Mouse (Mus musculus): Measurements from ENCODE around the gene Pnpla3.
A peak's percentile ranks its signal among the peaks of the same experiment; 100 is the strongest.

Pnpla3 gene

DNA sequence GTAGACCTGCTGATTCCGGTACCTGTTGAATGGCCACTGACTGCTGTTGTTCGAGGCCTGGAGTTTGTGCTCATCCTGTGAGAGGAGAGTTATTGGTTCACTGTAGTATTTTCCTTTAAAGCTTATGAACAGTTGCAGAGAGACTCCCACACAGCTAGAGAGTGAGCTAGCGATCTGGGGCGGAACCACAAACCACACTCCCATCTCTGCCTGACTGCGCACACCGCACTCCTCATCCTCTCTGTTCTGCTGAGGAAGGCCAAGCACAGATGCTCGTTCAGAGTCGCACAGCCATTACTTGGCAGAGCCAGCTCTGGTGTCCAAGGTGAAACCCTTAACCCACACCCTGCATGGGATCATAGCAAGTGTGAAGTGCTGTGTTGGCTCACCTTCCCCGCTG is 11.1 kb downstream of the Pnpla3 start:
- no peak for DNase-seq

DNA sequence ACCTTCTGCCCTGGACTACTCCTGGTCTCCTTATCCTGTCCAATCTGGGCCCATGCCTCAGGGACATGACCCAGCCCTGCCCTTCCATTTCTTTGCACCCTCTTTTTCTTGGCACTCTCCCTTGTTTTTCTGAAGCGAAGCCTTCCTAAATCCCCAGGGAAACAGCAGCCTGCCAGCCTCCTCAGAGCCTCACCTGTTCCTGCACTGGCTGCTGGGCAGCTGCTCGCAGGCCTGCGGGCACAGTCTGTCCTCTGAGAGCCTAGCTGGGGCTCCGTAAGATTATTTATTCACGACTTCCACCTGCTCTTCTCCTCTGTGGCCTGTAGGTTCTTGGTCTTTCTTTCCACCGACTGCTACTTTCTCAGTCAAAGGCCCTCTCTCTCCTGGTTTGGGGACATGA is 14.4 kb downstream of the Pnpla3 start:
- no peak for DNase-seq

- no peak for DNase-seq
These were observed 16.3 kb downstream of the Pnpla3 start for GRCm38 (mm10) chr15:84183967-84184366.

GRCm38 (mm10) chr15:84186196-84186595 is 18.6 kb downstream of the Pnpla3 start:
- no peak for DNase-seq

- no peak for DNase-seq
These were observed 21.4 kb downstream of the Pnpla3 start for GRCm38 (mm10) chr15:84188887-84189530.

- no peak for DNase-seq
These were observed 22.2 kb downstream of the Pnpla3 start for GRCm38 (mm10) chr15:84189881-84190280.

DNA sequence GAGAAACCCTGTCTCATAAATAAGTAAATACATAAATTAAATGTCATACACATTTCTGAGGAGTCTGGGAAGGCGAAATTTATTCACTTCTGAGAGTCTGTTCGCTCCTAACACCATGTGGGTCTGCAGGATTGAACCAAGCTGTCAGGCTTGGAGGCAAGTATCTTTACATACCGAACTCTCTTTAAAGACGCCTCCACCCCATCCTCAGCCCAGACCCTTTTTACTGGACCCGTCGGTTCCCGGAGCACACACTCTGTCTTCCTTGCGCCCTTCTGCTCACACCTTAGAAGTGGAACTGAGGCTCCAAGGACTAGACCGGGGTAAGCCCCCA is 24.1 kb downstream of the Pnpla3 start:
- DNase-seq, result no peak

DNA sequence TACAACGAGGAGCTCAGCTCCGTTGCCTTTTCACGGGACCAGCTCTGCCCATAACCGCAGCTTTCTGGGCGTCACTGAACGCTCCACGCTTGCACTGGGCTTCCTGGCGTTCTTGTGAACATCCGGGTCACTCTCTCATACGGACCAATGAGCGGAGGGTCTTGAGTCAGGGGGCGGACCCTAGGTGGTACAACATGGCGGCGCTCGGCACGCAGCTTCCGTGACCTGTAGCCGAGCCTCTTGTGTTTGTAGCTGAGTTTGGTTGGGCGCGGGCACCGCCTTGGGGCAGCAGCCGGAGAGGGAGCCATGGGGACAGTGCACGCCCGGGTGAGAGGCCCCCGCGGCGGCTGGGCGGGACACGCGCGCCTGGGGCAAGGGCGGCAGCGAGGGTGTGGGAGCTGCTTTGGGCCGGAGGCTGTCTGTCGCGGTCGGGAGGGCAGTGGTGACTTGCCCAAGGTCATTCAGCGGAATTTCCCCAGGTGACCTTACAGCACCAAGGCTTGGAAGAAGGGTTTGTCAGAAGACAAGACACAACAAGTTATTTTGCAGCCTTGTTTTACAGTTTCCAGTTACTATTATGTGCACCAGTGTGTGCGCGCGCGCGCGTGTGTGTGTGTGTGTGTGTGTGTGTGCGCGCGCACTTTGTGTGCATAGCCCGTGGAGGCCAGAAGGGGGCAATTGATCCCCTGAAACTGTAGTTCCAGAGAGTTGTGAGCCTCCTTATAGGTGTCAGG is 24.6 kb downstream of the Pnpla3 start, which contains the start of gene Samm50:
TSS of gene Samm50 (plus strand) at position 184 of the 734 bp plus-strand sequence.
- peak; percentile 83 to 89 for DNase-seq

DNA sequence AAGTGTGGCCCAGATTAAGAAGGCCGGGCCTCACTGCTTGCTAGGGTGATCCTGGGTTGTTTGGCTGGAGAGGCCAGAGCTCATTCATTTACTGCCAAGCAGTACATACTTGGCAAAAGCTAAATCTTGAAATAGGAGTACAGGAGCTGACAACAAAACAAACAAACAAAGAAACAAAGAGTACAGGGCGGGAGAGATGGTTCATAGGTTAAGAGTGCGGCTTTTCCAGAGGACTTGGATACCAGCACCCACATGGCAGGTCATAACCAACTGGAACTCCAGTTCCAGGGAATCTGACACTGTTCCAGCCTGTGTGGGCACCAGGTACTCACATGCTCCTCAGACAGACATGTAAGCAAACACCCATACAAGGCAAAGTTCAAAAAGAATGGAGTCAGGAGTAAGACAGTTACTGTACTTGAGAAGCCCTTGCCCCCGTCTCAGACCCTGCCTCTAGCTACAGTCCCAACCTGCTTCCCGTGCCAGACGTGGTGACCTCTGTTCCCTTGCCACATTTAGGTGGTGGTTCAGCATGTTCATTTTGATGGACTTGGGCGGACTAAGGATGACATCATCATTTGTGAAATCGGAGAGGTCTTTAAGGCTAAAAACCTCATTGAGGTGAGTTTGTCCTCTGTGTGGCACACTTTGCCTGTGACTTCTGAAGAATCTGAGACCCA is 29.0 kb downstream of the Pnpla3 start:
- no peak for DNase-seq

- DNase-seq, result no peak
These were observed 39.7 kb downstream of the Pnpla3 start for GRCm38 (mm10) chr15:84207327-84207726.

DNA sequence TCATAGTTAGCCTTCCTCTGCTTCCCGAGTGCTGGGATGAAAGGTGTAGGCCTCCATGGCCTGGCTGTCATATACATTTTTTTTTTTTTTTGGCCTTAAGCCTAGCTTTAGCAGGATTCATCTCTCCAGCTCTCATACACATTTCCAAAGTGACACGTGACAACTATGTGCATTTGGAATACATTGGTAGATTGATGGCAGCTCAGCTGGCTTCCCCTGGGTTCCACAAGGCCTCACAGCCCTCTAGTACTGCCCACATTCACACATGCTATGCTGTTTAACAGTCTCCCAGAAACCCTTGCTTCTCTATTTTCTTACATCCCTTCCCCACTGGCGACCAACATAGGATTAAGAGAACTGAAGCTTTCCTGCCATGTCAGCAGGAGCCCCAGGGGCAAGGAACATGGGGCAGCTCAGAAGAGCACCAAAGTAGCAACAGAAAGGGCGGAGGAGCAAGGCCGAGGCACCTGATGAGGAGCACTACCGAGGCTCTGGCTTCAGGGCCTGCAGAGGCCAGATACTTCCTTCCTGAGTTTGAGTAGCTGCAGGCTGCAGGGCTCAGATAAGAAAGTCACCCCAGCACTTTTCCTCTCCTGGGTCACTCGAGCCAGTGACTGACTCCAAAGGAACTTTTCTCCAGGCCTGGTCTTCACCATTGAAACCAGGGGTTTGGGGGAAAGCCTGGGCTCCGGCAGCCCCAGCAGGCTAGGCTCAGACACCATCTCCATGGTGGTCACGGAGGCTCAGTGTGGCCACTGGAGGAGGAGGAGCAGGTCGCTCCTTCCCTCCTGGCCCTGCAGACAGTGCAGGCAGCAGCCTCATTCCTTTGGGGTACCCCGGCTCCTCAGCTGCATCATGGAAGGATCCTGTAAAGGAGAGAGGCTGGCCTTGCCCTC is 42.1 kb downstream of the Pnpla3 start:
- DNase-seq, result no peak

DNA sequence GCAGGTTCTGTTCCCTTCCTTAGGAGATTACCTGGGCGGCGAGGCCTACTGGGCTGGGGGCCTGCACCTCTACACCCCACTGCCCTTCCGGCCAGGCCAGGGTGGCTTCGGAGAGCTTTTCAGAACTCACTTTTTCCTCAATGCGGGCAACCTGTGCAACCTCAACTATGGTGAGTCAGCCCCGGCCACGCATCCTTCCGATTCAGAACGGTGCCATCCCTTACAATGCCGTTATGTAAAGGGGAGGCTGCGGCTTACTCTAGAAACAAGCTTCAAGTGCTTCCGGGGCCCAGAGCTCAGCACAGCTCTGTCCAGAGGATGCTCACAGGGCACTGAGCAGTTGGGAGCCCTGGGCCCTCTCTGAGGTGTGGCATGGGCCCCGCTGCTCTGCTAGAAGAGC is 42.8 kb downstream of the Pnpla3 start:
- no peak for DNase-seq

GRCm38 (mm10) chr15:84210941-84211340 is 43.3 kb downstream of the Pnpla3 start:
- no peak for DNase-seq

DNA sequence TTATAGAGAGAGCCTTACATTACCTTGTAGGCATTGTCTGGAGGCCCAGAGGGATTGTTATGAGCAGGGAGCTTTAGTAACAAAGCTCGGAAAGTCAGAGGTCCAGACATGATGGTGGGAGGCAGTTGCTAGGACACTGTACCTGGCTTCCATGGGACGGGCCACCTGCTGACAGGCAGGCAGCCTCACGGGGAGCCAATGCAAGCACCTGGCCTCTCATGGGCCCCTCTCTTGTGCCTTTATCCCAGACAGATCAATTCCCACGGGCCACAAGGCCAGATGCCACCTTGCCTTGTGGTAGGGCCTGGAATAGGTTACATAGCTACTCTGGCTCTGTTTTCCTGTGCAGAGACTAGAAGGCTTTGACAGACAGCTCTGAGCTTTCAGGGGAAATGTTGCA is 43.9 kb downstream of the Pnpla3 start:
- DNase-seq, result no peak

- DNase-seq, result peak; percentile 50 to 58
These were observed 44.6 kb downstream of the Pnpla3 start for GRCm38 (mm10) chr15:84212031-84212755.

- no peak for DNase-seq
These were observed 45.1 kb downstream of the Pnpla3 start for GRCm38 (mm10) chr15:84212756-84213105.

- DNase-seq, result no peak
These were observed 45.6 kb downstream of the Pnpla3 start for GRCm38 (mm10) chr15:84213162-84213739.

- DNase-seq, result no peak
These were observed 46.8 kb downstream of the Pnpla3 start for GRCm38 (mm10) chr15:84214476-84214875.

GRCm38 (mm10) chr15:84215273-84215672 is 47.6 kb downstream of the Pnpla3 start:
- no peak for DNase-seq

DNA sequence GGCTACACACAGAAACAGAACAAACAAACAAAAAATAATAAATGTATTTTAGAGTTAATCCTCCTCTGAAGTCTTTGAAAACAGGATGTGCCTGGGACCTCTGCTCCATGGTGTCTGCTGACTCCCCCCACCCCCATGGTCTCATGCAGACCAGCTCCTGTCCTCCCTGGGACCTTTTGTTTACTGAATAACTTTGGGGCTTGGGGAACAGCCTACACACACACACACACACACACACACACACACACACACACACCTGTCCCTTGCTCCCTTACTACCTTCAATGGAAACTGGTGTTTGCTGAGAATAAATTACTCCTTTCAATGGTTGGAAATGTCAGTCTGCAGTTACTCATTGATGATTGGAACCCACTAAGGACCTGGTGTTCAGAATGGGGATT is 48.4 kb downstream of the Pnpla3 start:
- DNase-seq, result no peak

DNA sequence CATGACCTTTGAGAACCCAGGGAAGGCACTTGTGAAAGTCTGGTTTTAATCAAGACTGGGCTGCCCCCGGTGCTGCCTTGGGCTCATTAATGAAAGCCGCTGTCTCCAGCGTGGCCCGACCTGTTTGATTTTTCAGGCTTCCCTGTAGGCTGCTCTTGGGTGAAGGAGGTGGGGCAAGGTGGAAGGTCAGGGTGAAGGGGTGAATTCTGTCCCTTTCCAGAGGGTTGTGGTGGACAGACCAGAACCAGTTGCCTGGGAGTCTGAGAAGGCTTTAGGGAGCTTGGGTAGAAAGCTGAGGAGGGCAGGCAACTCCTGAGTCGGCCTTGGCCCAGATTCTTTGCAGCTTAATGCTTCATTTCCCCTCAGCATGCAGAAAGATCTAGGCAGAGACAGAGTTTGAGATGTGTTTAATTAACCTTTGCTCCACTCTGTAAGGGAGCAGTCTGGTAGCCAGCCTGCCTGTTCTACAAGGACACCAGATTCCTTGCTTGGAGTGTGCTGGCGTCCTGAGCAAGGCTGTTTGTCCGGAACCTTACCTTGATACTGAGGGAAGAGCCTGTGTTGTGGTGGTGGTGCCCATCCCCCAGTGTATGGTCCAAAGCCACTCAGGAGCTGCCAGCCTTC is 48.9 kb downstream of the Pnpla3 start:
- DNase-seq, result no peak
